Mouse (Mus musculus) gastrocnemius, adult 2 months (tissue): Measurements from ENCODE around the gene Cfl2. TPM values are rescaled to one million over a fixed set of nuclear protein-coding genes. Genes with fewer than 3 reads are reported as not detected.
"Not testable (repeated sequence)": the region's sequence is repeated elsewhere in the genome, so short reads cannot be mapped to it uniquely, and the experiment has no call there.

Experiments used
- DNase-seq: peaks from one replicate; pipeline ENCODE4 v3.0.0; 2022
- H3K27ac ChIP-seq: fragments of 200-600 bp; 2 replicates; pipeline ENCODE4 v1.8.1; 2022; ENCODE audit warnings: mild to moderate bottlenecking
- H3K4me3 ChIP-seq: fragments of 200-600 bp; 2 replicates; pipeline ENCODE4 v1.8.1; 2022; ENCODE audit warnings: mild to moderate bottlenecking, moderate library complexity
- CTCF ChIP-seq: fragments of 200-600 bp; IDR thresholded peaks from 2 replicates; pipeline ENCODE4 v1.8.1; 2022; ENCODE audit warnings: antibody characterized with exemption, mild to moderate bottlenecking, moderate library complexity
- intact Hi-C: fragments of 180-260 bp; cut with DNase I; formaldehyde crosslinking; loops from one replicate; pipeline ENCODE4 v1.15.1; 2025
- long read RNA-seq, 2 experiments: library from polyadenylated mRNA; stranded (forward); transcript quantifications; one replicate each; pipeline ENCODE4 v2.0.0; 2021
- total RNA-seq, 2 experiments: library from RNA; stranded (reverse); gene quantifications; 2 replicates each; pipeline ENCODE4 v1.2.3; 2021

Gene Cfl2
- 100 to 1,000 TPM; 419 to 537 TPM for total RNA-seq
- long read RNA-seq, experiment 1, transcript Cfl2-201 (4 exons, 2,940 nt), result major isoform, 451 of 588 reads
- long read RNA-seq, experiment 1, transcript Cfl2-206 (4 exons, 2,726 nt), result minor isoform, 5 of 588 reads
- long read RNA-seq, experiment 1, transcript Cfl2-203 (4 exons, 1,128 nt), result minor isoform, 51 of 588 reads
- long read RNA-seq, experiment 1, partial matches to known transcripts, result 10 of 588 reads
- long read RNA-seq, experiment 1, other reads (novel, unspliced or antisense), result 69 of 588 reads
- long read RNA-seq, experiment 2, transcript Cfl2-201 (4 exons, 2,940 nt), result major isoform, 458 of 612 reads
- long read RNA-seq, experiment 2, transcript Cfl2-206 (4 exons, 2,726 nt), result minor isoform, 7 of 612 reads
- long read RNA-seq, experiment 2, transcript Cfl2-203 (4 exons, 1,128 nt), result minor isoform, 60 of 612 reads
- long read RNA-seq, experiment 2, partial matches to known transcripts, result 11 of 612 reads
- long read RNA-seq, experiment 2, other reads (novel, unspliced or antisense), result 74 of 612 reads

GRCm38 (mm10) chr12:54862606-54863535 lies at the start of gene Cfl2:
Gene Cfl2 (minus strand): TSS chr12:54862877.
- TF ChIP-seq CTCF, result peak; percentile 36

GRCm38 (mm10) chr12:54910387-54910786 lies 47.7 kb upstream of the Cfl2 start:
- intact Hi-C loops, result no loop called here
- Histone ChIP-seq H3K27ac (no peak overlapping the region), H3K4me3 (no peak overlapping the region)
- no peak for TF ChIP-seq CTCF
- DNase-seq, result no peak

More at GRCm38 (mm10) chr12:54862606-54863535, at the start of gene Cfl2:
- intact Hi-C loops, result loop anchor here (2.0 kb wide), 1 partner anchor 28 kb away; no protein-coding TSS in a partner anchor
- Histone ChIP-seq H3K4me3 (peak within 1 kb of the TSS; percentile 99), H3K27ac (peak within 1 kb of the TSS; percentile 100)
- peak; percentile 93 for DNase-seq

- H3K27ac ChIP-seq, H3K4me3 ChIP-seq, intact Hi-C loops, DNase-seq: not testable (repeated sequence)
Measured at GRCm38 (mm10) chr12:54892559-54892958, 29.9 kb upstream of the Cfl2 start.

GRCm38 (mm10) chr12:54890426-54890825 lies 27.7 kb upstream of the Cfl2 start:
- no peak for TF ChIP-seq CTCF

GRCm38 (mm10) chr12:54887580-54888127 lies 25.0 kb upstream of the Cfl2 start:
- TF ChIP-seq CTCF, result no peak
- intact Hi-C loops, result no loop called here
- Histone ChIP-seq H3K27ac (no peak overlapping the region), H3K4me3 (no peak overlapping the region)
- no peak for DNase-seq

More at GRCm38 (mm10) chr12:54890426-54890825, 27.7 kb upstream of the Cfl2 start:
- H3K27ac ChIP-seq, result no peak overlapping the region
- H3K4me3 ChIP-seq, result no peak overlapping the region
- no peak for DNase-seq
- intact Hi-C loops, result no loop called here

- intact Hi-C loops, result loop anchor here (1.0 kb wide), 1 partner anchor 49 kb away; no protein-coding TSS in a partner anchor
- H3K27ac ChIP-seq, result no peak overlapping the region
- no peak overlapping the region for H3K4me3 ChIP-seq
- DNase-seq, result peak; percentile 69
- peak; percentile 88 for TF ChIP-seq CTCF
Measured at GRCm38 (mm10) chr12:54879630-54880029, 17.0 kb upstream of the Cfl2 start.

GRCm38 (mm10) chr12:54879211-54879610 lies 16.5 kb upstream of the Cfl2 start:
- H3K27ac ChIP-seq, result no peak overlapping the region
- no peak for TF ChIP-seq CTCF
- no peak overlapping the region for H3K4me3 ChIP-seq
- no peak for DNase-seq
- intact Hi-C loops, result loop anchor here (1.0 kb wide), 1 partner anchor 49 kb away; no protein-coding TSS in a partner anchor

- intact Hi-C loops, result no loop called here
- no peak overlapping the region for H3K27ac ChIP-seq
- TF ChIP-seq CTCF, result no peak
- no peak for DNase-seq
- no peak overlapping the region for H3K4me3 ChIP-seq
Measured at GRCm38 (mm10) chr12:54877875-54878274, 15.2 kb upstream of the Cfl2 start.

- no peak overlapping the region for H3K4me3 ChIP-seq
- H3K27ac ChIP-seq, result no peak overlapping the region
- no peak for DNase-seq
- intact Hi-C loops, result no loop called here
- no peak for TF ChIP-seq CTCF
Measured at GRCm38 (mm10) chr12:54876879-54877278, 14.2 kb upstream of the Cfl2 start.

GRCm38 (mm10) chr12:54874711-54875110 lies 12.0 kb upstream of the Cfl2 start:
- peak; percentile 79 for DNase-seq

GRCm38 (mm10) chr12:54861991-54862605 lies 579 bp downstream of the Cfl2 start:
- intact Hi-C loops, result loop anchor here (2.0 kb wide), 1 partner anchor 27 kb away; no protein-coding TSS in a partner anchor
- no peak for TF ChIP-seq CTCF
- Histone ChIP-seq H3K27ac (peak overlapping the region; percentile 100), H3K4me3 (peak overlapping the region; percentile 99)
- peak; percentile 77 for DNase-seq

More at GRCm38 (mm10) chr12:54874711-54875110, 12.0 kb upstream of the Cfl2 start:
- Histone ChIP-seq H3K27ac (peak overlapping the region; percentile 86), H3K4me3 (no peak overlapping the region)
- no peak for TF ChIP-seq CTCF
- intact Hi-C loops, result no loop called here

GRCm38 (mm10) chr12:54859531-54859930 lies 3.1 kb downstream of the Cfl2 start:
- DNase-seq, result peak; percentile 24
- TF ChIP-seq CTCF, result peak; percentile 15; the same call in 1 of the 2 replicates
- Histone ChIP-seq H3K27ac (peak overlapping the region; percentile 100), H3K4me3 (peak overlapping the region; percentile 99)
- intact Hi-C loops, result no loop called here
